Mouse (Mus musculus) megakaryocyte, embryonic 14.5 days (primary cell): Measurements from ENCODE around the gene Rps2. TPM values are rescaled to one million over a fixed set of nuclear protein-coding genes. Genes with fewer than 3 reads are reported as not detected.

Experiments used
- H3K27me3 ChIP-seq: replicated peaks from 2 replicates; pipeline ENCODE3; 2012; ENCODE audit warnings: inconsistent platforms
- H3K36me3 ChIP-seq: replicated peaks from 2 replicates; pipeline ENCODE3; 2012; ENCODE audit warnings: low read length, inconsistent platforms, mixed read lengths
- H3K4me1 ChIP-seq: 2 replicates; pipeline ENCODE4 v1.6.1; 2012; ENCODE audit warnings: inconsistent platforms
- H3K4me3 ChIP-seq: replicated peaks from 2 replicates; pipeline ENCODE3; 2012; ENCODE audit warnings: moderate library complexity, mild to moderate bottlenecking, inconsistent platforms
- H3K9me3 ChIP-seq: 2 replicates; pipeline ENCODE4 v1.6.1; 2012; ENCODE audit warnings: inconsistent platforms
- FLI1 ChIP-seq: IDR thresholded peaks from 2 replicates; pipeline ENCODE4 v1.6.1; 2012; ENCODE audit warnings: low read length, inconsistent platforms, mixed read lengths
- GATA1 ChIP-seq: IDR thresholded peaks from 3 replicates; pipeline ENCODE4 v1.6.1; 2012; ENCODE audit warnings: mixed read lengths, low read length, inconsistent platforms, borderline replicate concordance
- polyA plus RNA-seq: library from polyadenylated mRNA; stranded (reverse); fragments of >175 nt; gene quantifications from 2 replicates; pipeline ENCODE4 v1.2.3, GENCODE M21; 2012; ENCODE audit warnings: low replicate concordance; ENCODE audit not compliant: insufficient read depth

The Rps2 gene
- polyA plus RNA-seq, 1 experiment = 1,069 TPM

GRCm38 (mm10) chr17:24739926-24740325, 22.0 kb downstream of the Rps2 start:
- no peaks in the 10 kb centered on the region for H3K27me3 ChIP-seq
- H3K4me1 ChIP-seq = peaks cover 42% of the 10 kb centered on the region
- H3K9me3 ChIP-seq = no peaks in the 10 kb centered on the region
- TF ChIP-seq FLI1 (no peak), GATA1 (no peak)
- H3K4me3 ChIP-seq = no peak overlapping the region
- peaks cover 48% of the 10 kb centered on the region for H3K36me3 ChIP-seq

GRCm38 (mm10) chr17:24742307-24742706, 24.4 kb downstream of the Rps2 start:
- Histone ChIP-seq H3K9me3 (no peaks in the 10 kb centered on the region), H3K4me3 (no peak overlapping the region), H3K27me3 (peaks cover 13% of the 10 kb centered on the region), H3K4me1 (peaks cover 33% of the 10 kb centered on the region), H3K36me3 (peaks cover 48% of the 10 kb centered on the region)
- no peak for TF ChIP-seq FLI1
- TF ChIP-seq GATA1 = no peak

GRCm38 (mm10) chr17:24743896-24744295, 26.0 kb downstream of the Rps2 start:
- Histone ChIP-seq H3K4me1 (peaks cover 22% of the 10 kb centered on the region), H3K9me3 (no peaks in the 10 kb centered on the region), H3K36me3 (peaks cover 48% of the 10 kb centered on the region), H3K27me3 (peaks cover 26% of the 10 kb centered on the region), H3K4me3 (no peak overlapping the region)
- TF ChIP-seq FLI1 (no peak), GATA1 (no peak)

- peaks cover 19% of the 10 kb centered on the region for H3K4me1 ChIP-seq
- no peak overlapping the region for H3K4me3 ChIP-seq
- peaks cover 44% of the 10 kb centered on the region for H3K36me3 ChIP-seq
- peaks cover 31% of the 10 kb centered on the region for H3K27me3 ChIP-seq
- no peak for TF ChIP-seq FLI1
- no peak for TF ChIP-seq GATA1
- H3K9me3 ChIP-seq = no peaks in the 10 kb centered on the region
Observed at GRCm38 (mm10) chr17:24744381-24744780, 26.5 kb downstream of the Rps2 start.

GRCm38 (mm10) chr17:24745526-24746497, 27.9 kb downstream of the Rps2 start:
- Histone ChIP-seq H3K27me3 (peaks cover 42% of the 10 kb centered on the region), H3K4me3 (no peak overlapping the region), H3K9me3 (no peaks in the 10 kb centered on the region), H3K36me3 (peaks cover 31% of the 10 kb centered on the region), H3K4me1 (peaks cover 18% of the 10 kb centered on the region)
- TF ChIP-seq GATA1 = no peak
- TF ChIP-seq FLI1 = no peak

GRCm38 (mm10) chr17:24746986-24747385, 29.1 kb downstream of the Rps2 start:
- Histone ChIP-seq H3K4me3 (no peak overlapping the region), H3K27me3 (peaks cover 54% of the 10 kb centered on the region), H3K4me1 (peaks cover 30% of the 10 kb centered on the region), H3K9me3 (no peaks in the 10 kb centered on the region), H3K36me3 (peaks cover 19% of the 10 kb centered on the region)
- TF ChIP-seq FLI1 (no peak), GATA1 (no peak)

GRCm38 (mm10) chr17:24751528-24751927, 33.6 kb downstream of the Rps2 start:
- no peaks in the 10 kb centered on the region for H3K9me3 ChIP-seq
- H3K4me1 ChIP-seq = peaks cover 38% of the 10 kb centered on the region
- TF ChIP-seq GATA1 (no peak), FLI1 (no peak)
- peaks cover 92% of the 10 kb centered on the region for H3K27me3 ChIP-seq
- H3K36me3 ChIP-seq = no peaks in the 10 kb centered on the region
- no peak overlapping the region for H3K4me3 ChIP-seq

GRCm38 (mm10) chr17:24752415-24753394, 34.8 kb downstream of the Rps2 start, which contains the start of gene Hs3st6:
Gene Hs3st6 (plus strand): TSS chr17:24752988.
- Histone ChIP-seq H3K27me3 (peaks cover 93% of the 10 kb centered on the region), H3K9me3 (no peaks in the 10 kb centered on the region), H3K4me3 (peak within 1 kb of the TSS; percentile 90)

GRCm38 (mm10) chr17:24757394-24757793, 39.5 kb downstream of the Rps2 start:
- Histone ChIP-seq H3K36me3 (no peaks in the 10 kb centered on the region), H3K4me1 (peaks cover 29% of the 10 kb centered on the region), H3K9me3 (no peaks in the 10 kb centered on the region), H3K27me3 (peaks cover 93% of the 10 kb centered on the region), H3K4me3 (no peak overlapping the region)
- TF ChIP-seq FLI1 = no peak
- TF ChIP-seq GATA1 = no peak

More at GRCm38 (mm10) chr17:24752415-24753394, 34.8 kb downstream of the Rps2 start, which contains the start of gene Hs3st6:
- TF ChIP-seq GATA1 = no peak
- TF ChIP-seq FLI1 = no peak
- no peaks in the 10 kb centered on the region for H3K36me3 ChIP-seq
- H3K4me1 ChIP-seq = peaks cover 38% of the 10 kb centered on the region
